Mouse (Mus musculus): ENCODE data around the gene Ppp4r1. TPM values are rescaled to one million over a fixed set of nuclear protein-coding genes. Genes with fewer than 3 reads are reported as not detected.

The Ppp4r1 gene
- total and polyA plus RNA-seq, 3 experiments: 21.8 to 313 (median 34.3) TPM

GRCm38 (mm10) chr17:65776228-65776627 is 6.1 kb upstream of the Ppp4r1 start:
- H3K4me3 ChIP-seq (ENCODE audit: control insufficient read depth in 1 of 2, insufficient read depth in 1 of 2, low read depth in 2 of 2, low read length in 2 of 2): no peak overlapping the region
- no peaks in the 10 kb centered on the region; a peak in 1 of 4 replicates for H3K27me3 ChIP-seq (ENCODE audit: control insufficient read depth in 1 of 2, insufficient read depth in 2 of 2, low read length in 2 of 2)
- DNase-seq (ENCODE audit: low read depth, low spot score): no peak
- no peaks in the 10 kb centered on the region for H3K36me3 ChIP-seq (ENCODE audit: control insufficient read depth in 1 of 2, insufficient read depth in 2 of 2, low read length in 2 of 2)
- peaks cover 0 to 9% of the 10 kb centered on the region in 2 experiments; a peak in 2 of 4 replicates for H3K4me1 ChIP-seq (ENCODE audit: control insufficient read depth in 1 of 2, insufficient read depth in 2 of 2, low read length in 2 of 2)
- H3K79me2 ChIP-seq (ENCODE audit: control insufficient read depth, insufficient read depth, low read length, poor library complexity): peaks cover 5% of the 10 kb centered on the region; the same call in 1 of the 2 replicates
- TF ChIP-seq NRF1 (IDR thresholded peaks at IDR 0.05; ENCODE audit: insufficient read depth, low read depth, low read length, poor library complexity, severe bottlenecking) (no peak), CHD1 (IDR thresholded peaks at IDR 0.05; ENCODE audit: low read depth, low read length) (no peak), SIN3A (IDR thresholded peaks at IDR 0.05; ENCODE audit: low read length) (no peak), MYB (IDR thresholded peaks at IDR 0.05; ENCODE audit: low read depth, low read length) (no peak)
- H3K9ac ChIP-seq (ENCODE audit: control insufficient read depth, low read depth, low read length, poor library complexity, severe bottlenecking): no peak overlapping the region
- no peaks in the 10 kb centered on the region for H3K9me3 ChIP-seq (replicated peaks; ENCODE audit: insufficient read depth, low read length)
- H3K27ac ChIP-seq (ENCODE audit: control insufficient read depth, low read depth, low read length): no peak overlapping the region

- H3K27me3 ChIP-seq (ENCODE audit: control insufficient read depth in 1 of 2, insufficient read depth in 2 of 2, low read length in 2 of 2): no peaks in the 10 kb centered on the region; a peak in 1 of 4 replicates
- H3K27ac ChIP-seq (ENCODE audit: control insufficient read depth, low read depth, low read length): no peak overlapping the region
- H3K9ac ChIP-seq (ENCODE audit: control insufficient read depth, low read depth, low read length, poor library complexity, severe bottlenecking): no peak overlapping the region
- peaks cover 2% of the 10 kb centered on the region; the same call in 1 of the 2 replicates for H3K79me2 ChIP-seq (ENCODE audit: control insufficient read depth, insufficient read depth, low read length, poor library complexity)
- no peaks in the 10 kb centered on the region for H3K9me3 ChIP-seq (replicated peaks; ENCODE audit: insufficient read depth, low read length)
- no peak overlapping the region for H3K4me3 ChIP-seq (ENCODE audit: control insufficient read depth in 1 of 2, insufficient read depth in 1 of 2, low read depth in 2 of 2, low read length in 2 of 2)
- H3K36me3 ChIP-seq (ENCODE audit: control insufficient read depth in 1 of 2, insufficient read depth in 2 of 2, low read length in 2 of 2): peaks cover 0 to 7% of the 10 kb centered on the region in 2 experiments; a peak in 2 of 4 replicates
- no peak for DNase-seq (ENCODE audit: low read depth, low spot score)
- TF ChIP-seq MXI1 (IDR thresholded peaks at IDR 0.05; ENCODE audit: low read depth, low read length): no peak
- TF ChIP-seq JUND (IDR thresholded peaks at IDR 0.05; ENCODE audit: low read depth, low read length): no peak
- TF ChIP-seq POLR2AphosphoS5 (IDR thresholded peaks at IDR 0.05; ENCODE audit: borderline replicate concordance, low read depth, low read length): no peak
- TF ChIP-seq ETS1 (IDR thresholded peaks at IDR 0.05; ENCODE audit: low read depth, low read length): no peak
- TF ChIP-seq TBP (IDR thresholded peaks at IDR 0.05; ENCODE audit: low read depth, low read length): no peak
- no peak for TF ChIP-seq MYB (IDR thresholded peaks at IDR 0.05; ENCODE audit: low read depth, low read length)
- no peak for TF ChIP-seq EP300 (IDR thresholded peaks at IDR 0.05; ENCODE audit: low read depth in 1 of 2, low read length in 2 of 2)
- no peak for TF ChIP-seq ZKSCAN1 (IDR thresholded peaks at IDR 0.05; ENCODE audit: low read depth, low read length)
- no peak for TF ChIP-seq ZMIZ1 (IDR thresholded peaks at IDR 0.05; ENCODE audit: low read depth, low read length)
- no peak for TF ChIP-seq CHD2 (IDR thresholded peaks at IDR 0.05; ENCODE audit: low read length)
- TF ChIP-seq NELFE (IDR thresholded peaks at IDR 0.05; ENCODE audit: low read depth, low read length): no peak
- TF ChIP-seq NRF1 (IDR thresholded peaks at IDR 0.05; ENCODE audit: insufficient read depth, low read depth, low read length, poor library complexity, severe bottlenecking): no peak
- TF ChIP-seq RAD21 (IDR thresholded peaks at IDR 0.05; ENCODE audit: low read depth, low read length): no peak
- TF ChIP-seq TCF12 (IDR thresholded peaks at IDR 0.05; ENCODE audit: low read depth, low read length): no peak
- H3K4me1 ChIP-seq (ENCODE audit: control insufficient read depth in 1 of 2, insufficient read depth in 2 of 2, low read length in 2 of 2): peaks cover 0 to 9% of the 10 kb centered on the region in 2 experiments; a peak in 2 of 4 replicates
Measured at GRCm38 (mm10) chr17:65777461-65777860, 4.9 kb upstream of the Ppp4r1 start.

Data from MEL (cell line).